Mouse (Mus musculus): ENCODE results near the gene Gm37240. TPM values are rescaled to one million over a fixed set of nuclear protein-coding genes. Genes with fewer than 3 reads are reported as not detected.

Gm37240 gene
- polyA plus RNA-seq, 1 experiment from 2014 or later, result 0.93 TPM

GRCm38 (mm10) chr3:85456983-85457382, 430.3 kb downstream of the Gm37240 start:
- Histone ChIP-seq H3K27me3 (replicated peaks; ENCODE audit: control insufficient read depth, insufficient read depth, low read length) (no peaks in the 10 kb centered on the region), H3K9ac (ENCODE audit: low read depth, low read length) (no peak overlapping the region), H3K9me3 (ENCODE audit: control insufficient read depth, low read length) (no peaks in the 10 kb centered on the region), H3K27ac (ENCODE audit: low read depth, low read length) (no peak overlapping the region), H3K36me3 (ENCODE audit: control insufficient read depth, insufficient read depth, low read length) (no peaks in the 10 kb centered on the region), H3K4me3 (ENCODE audit: low read length) (no peak overlapping the region), H3K4me2 (ENCODE audit: low read length) (no peak overlapping the region), H3K4me1 (ENCODE audit: control insufficient read depth, insufficient read depth, low read depth, low read length) (no peaks in the 10 kb centered on the region)
- no peak for ATAC-seq
- WGBS, result 75% methylated on average over 2 of the region's 2 CpGs

- Histone ChIP-seq H3K27me3 (replicated peaks; ENCODE audit: control insufficient read depth, insufficient read depth, low read length) (no peaks in the 10 kb centered on the region), H3K9ac (ENCODE audit: low read depth, low read length) (no peak overlapping the region), H3K27ac (ENCODE audit: low read depth, low read length) (no peak overlapping the region), H3K36me3 (ENCODE audit: control insufficient read depth, insufficient read depth, low read length) (no peaks in the 10 kb centered on the region), H3K9me3 (ENCODE audit: control insufficient read depth, low read length) (no peaks in the 10 kb centered on the region), H3K4me2 (ENCODE audit: low read length) (no peak overlapping the region), H3K4me1 (ENCODE audit: control insufficient read depth, insufficient read depth, low read depth, low read length) (no peaks in the 10 kb centered on the region), H3K4me3 (ENCODE audit: low read length) (no peak overlapping the region)
- ATAC-seq, result no peak
- 85% methylated on average over 3 of the region's 3 CpGs for WGBS
Observed at GRCm38 (mm10) chr3:85455453-85455852, 431.9 kb downstream of the Gm37240 start.

- Histone ChIP-seq H3K27me3 (replicated peaks; ENCODE audit: control insufficient read depth, insufficient read depth, low read length) (no peaks in the 10 kb centered on the region), H3K9me3 (ENCODE audit: control insufficient read depth, low read length) (no peaks in the 10 kb centered on the region), H3K36me3 (ENCODE audit: control insufficient read depth, insufficient read depth, low read length) (no peaks in the 10 kb centered on the region), H3K4me1 (ENCODE audit: control insufficient read depth, insufficient read depth, low read depth, low read length) (no peaks in the 10 kb centered on the region), H3K4me2 (ENCODE audit: low read length) (no peak overlapping the region), H3K9ac (ENCODE audit: low read depth, low read length) (no peak overlapping the region), H3K4me3 (ENCODE audit: low read length) (no peak overlapping the region), H3K27ac (ENCODE audit: low read depth, low read length) (no peak overlapping the region)
- ATAC-seq, result no peak
- WGBS, result 81% methylated on average over 6 of the region's 6 CpGs
Observed at GRCm38 (mm10) chr3:85454001-85454400, 433.3 kb downstream of the Gm37240 start.

- Histone ChIP-seq H3K9ac (ENCODE audit: low read depth, low read length) (no peak overlapping the region), H3K9me3 (ENCODE audit: control insufficient read depth, low read length) (no peaks in the 10 kb centered on the region), H3K36me3 (ENCODE audit: control insufficient read depth, insufficient read depth, low read length) (no peaks in the 10 kb centered on the region), H3K4me1 (ENCODE audit: control insufficient read depth, insufficient read depth, low read depth, low read length) (no peaks in the 10 kb centered on the region), H3K27ac (ENCODE audit: low read depth, low read length) (no peak overlapping the region), H3K4me2 (ENCODE audit: low read length) (no peak overlapping the region), H3K27me3 (replicated peaks; ENCODE audit: control insufficient read depth, insufficient read depth, low read length) (no peaks in the 10 kb centered on the region), H3K4me3 (ENCODE audit: low read length) (no peak overlapping the region)
- 61% methylated on average over 4 of the region's 4 CpGs for WGBS
- no peak for ATAC-seq
Observed at GRCm38 (mm10) chr3:85449461-85449860, 437.9 kb downstream of the Gm37240 start.

DNA sequence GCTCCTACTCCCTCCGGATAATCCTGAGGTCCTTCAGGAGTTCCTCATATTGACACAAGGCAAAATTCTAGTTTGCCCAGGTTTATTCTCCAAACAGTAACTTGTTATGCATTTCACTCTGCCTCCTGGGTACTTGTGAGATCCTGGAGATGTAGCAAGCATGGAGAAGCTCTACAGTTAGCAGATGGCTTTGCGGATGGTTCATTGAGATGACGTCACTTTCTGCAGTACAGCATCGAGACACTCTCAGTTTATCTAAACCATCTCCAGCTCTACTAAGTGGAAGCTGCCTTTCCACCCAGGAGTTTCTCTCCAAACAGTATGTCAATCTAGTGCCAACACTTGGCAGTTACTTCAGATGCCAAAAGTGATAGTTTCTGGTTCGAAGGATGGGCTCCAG, 444.5 kb downstream of the Gm37240 start:
- no peak overlapping the region for H3K4me3 ChIP-seq (ENCODE audit: low read length)
- H3K27me3 ChIP-seq (replicated peaks; ENCODE audit: control insufficient read depth, insufficient read depth, low read length), result no peaks in the 10 kb centered on the region
- H3K27ac ChIP-seq (ENCODE audit: low read depth, low read length), result no peak overlapping the region
- no peaks in the 10 kb centered on the region for H3K4me1 ChIP-seq (ENCODE audit: control insufficient read depth, insufficient read depth, low read depth, low read length)
- H3K4me2 ChIP-seq (ENCODE audit: low read length), result no peak overlapping the region
- no peak overlapping the region for H3K9ac ChIP-seq (ENCODE audit: low read depth, low read length)
- no peak for ATAC-seq
- H3K9me3 ChIP-seq (ENCODE audit: control insufficient read depth, low read length), result no peaks in the 10 kb centered on the region
- H3K36me3 ChIP-seq (ENCODE audit: control insufficient read depth, insufficient read depth, low read length), result no peaks in the 10 kb centered on the region
- WGBS, result 94% methylated on average over 5 of the region's 5 CpGs

- ATAC-seq, result no peak
- no peak overlapping the region for H3K4me2 ChIP-seq (ENCODE audit: low read length)
- H3K36me3 ChIP-seq (ENCODE audit: control insufficient read depth, insufficient read depth, low read length), result no peaks in the 10 kb centered on the region
- H3K27me3 ChIP-seq (replicated peaks; ENCODE audit: control insufficient read depth, insufficient read depth, low read length), result no peaks in the 10 kb centered on the region
- H3K4me1 ChIP-seq (ENCODE audit: control insufficient read depth, insufficient read depth, low read depth, low read length), result no peaks in the 10 kb centered on the region
- no peaks in the 10 kb centered on the region for H3K9me3 ChIP-seq (ENCODE audit: control insufficient read depth, low read length)
- H3K27ac ChIP-seq (ENCODE audit: low read depth, low read length), result no peak overlapping the region
- WGBS, result 88% methylated on average over 8 of the region's 8 CpGs
- no peak overlapping the region for H3K4me3 ChIP-seq (ENCODE audit: low read length)
- no peak overlapping the region for H3K9ac ChIP-seq (ENCODE audit: low read depth, low read length)
Observed at GRCm38 (mm10) chr3:85442261-85442660, 445.1 kb downstream of the Gm37240 start.

GRCm38 (mm10) chr3:85435406-85435805, 451.9 kb downstream of the Gm37240 start:
- H3K36me3 ChIP-seq (ENCODE audit: control insufficient read depth, insufficient read depth, low read length), result no peaks in the 10 kb centered on the region
- H3K4me1 ChIP-seq (ENCODE audit: control insufficient read depth, insufficient read depth, low read depth, low read length), result no peaks in the 10 kb centered on the region; the same call in 1 of the 2 replicates
- ATAC-seq, result no peak
- H3K27me3 ChIP-seq (replicated peaks; ENCODE audit: control insufficient read depth, insufficient read depth, low read length), result no peaks in the 10 kb centered on the region
- H3K9ac ChIP-seq (ENCODE audit: low read depth, low read length), result no peak overlapping the region
- no peak overlapping the region for H3K4me2 ChIP-seq (ENCODE audit: low read length)
- 39% methylated on average over 4 of the region's 4 CpGs for WGBS
- H3K4me3 ChIP-seq (ENCODE audit: low read length), result no peak overlapping the region
- no peak overlapping the region for H3K27ac ChIP-seq (ENCODE audit: low read depth, low read length)
- H3K9me3 ChIP-seq (ENCODE audit: control insufficient read depth, low read length), result no peaks in the 10 kb centered on the region

DNA sequence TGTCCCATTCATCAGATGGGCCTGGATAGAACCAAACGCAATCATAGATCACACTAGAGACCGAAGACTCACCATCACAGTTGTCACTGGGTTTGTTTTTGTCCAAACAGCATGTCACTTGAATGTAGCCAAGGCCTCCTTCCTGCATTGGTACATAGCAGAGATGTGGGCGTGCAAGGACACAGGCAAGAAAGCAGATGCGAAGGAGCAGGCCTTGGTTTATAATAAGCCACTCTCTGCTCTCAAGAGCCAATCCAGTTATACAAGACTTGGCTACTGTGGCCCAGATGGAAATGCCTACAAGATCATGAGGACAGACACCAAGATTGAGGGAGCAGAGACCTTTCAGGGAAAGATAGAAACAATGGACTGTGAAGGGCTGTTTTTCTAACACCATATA, 456.1 kb downstream of the Gm37240 start:
- 96% methylated on average over 4 of the region's 4 CpGs for WGBS
- ATAC-seq, result no peak

GRCm38 (mm10) chr3:85423376-85423997, 463.8 kb downstream of the Gm37240 start:
- Histone ChIP-seq H3K27ac (ENCODE audit: low read depth, low read length) (no peak overlapping the region), H3K9ac (ENCODE audit: low read depth, low read length) (no peak overlapping the region), H3K9me3 (ENCODE audit: control insufficient read depth, low read length) (no peaks in the 10 kb centered on the region), H3K36me3 (ENCODE audit: control insufficient read depth, insufficient read depth, low read length) (no peaks in the 10 kb centered on the region), H3K27me3 (replicated peaks; ENCODE audit: control insufficient read depth, insufficient read depth, low read length) (no peaks in the 10 kb centered on the region), H3K4me3 (ENCODE audit: low read length) (no peak overlapping the region), H3K4me2 (ENCODE audit: low read length) (no peak overlapping the region), H3K4me1 (ENCODE audit: control insufficient read depth, insufficient read depth, low read depth, low read length) (no peaks in the 10 kb centered on the region)
- no peak; the same call in 1 of the 2 replicates for ATAC-seq
- 50% methylated on average over 5 of the region's 5 CpGs for WGBS

More for the DNA sequence above, 456.1 kb downstream of the Gm37240 start:
- Histone ChIP-seq H3K9ac (ENCODE audit: low read depth, low read length) (no peak overlapping the region), H3K36me3 (ENCODE audit: control insufficient read depth, insufficient read depth, low read length) (no peaks in the 10 kb centered on the region), H3K27ac (ENCODE audit: low read depth, low read length) (no peak overlapping the region), H3K4me3 (ENCODE audit: low read length) (no peak overlapping the region), H3K4me2 (ENCODE audit: low read length) (no peak overlapping the region), H3K4me1 (ENCODE audit: control insufficient read depth, insufficient read depth, low read depth, low read length) (no peaks in the 10 kb centered on the region; the same call in 1 of the 2 replicates), H3K27me3 (replicated peaks; ENCODE audit: control insufficient read depth, insufficient read depth, low read length) (no peaks in the 10 kb centered on the region), H3K9me3 (ENCODE audit: control insufficient read depth, low read length) (no peaks in the 10 kb centered on the region)

Measured in hindbrain, embryonic 16.5 days (tissue).